Mouse (Mus musculus): ENCODE data around the gene Paxx.

Gene Paxx

DNA sequence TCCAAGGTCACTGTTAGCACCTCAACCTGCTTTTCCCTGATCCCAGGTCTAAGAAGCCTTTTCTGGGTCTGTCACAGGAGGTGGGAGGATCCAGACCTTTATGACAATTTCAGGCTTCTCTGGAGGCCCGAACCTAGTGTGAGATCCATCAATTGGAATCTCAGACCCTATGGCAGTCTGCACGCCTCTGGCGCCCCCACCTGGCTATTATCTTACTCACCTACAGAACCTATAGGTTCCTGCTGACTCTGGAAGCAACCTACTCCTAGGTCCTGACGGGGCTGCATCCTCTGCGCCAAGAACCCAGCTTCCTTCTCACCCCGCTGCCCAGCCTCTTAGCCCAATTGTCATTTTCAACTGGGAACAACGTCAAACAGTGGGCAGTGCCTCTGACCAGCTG lies 22.1 kb upstream of the Paxx start:
- in situ Hi-C loops (cut with MboI, MseI): no loop called here

DNA sequence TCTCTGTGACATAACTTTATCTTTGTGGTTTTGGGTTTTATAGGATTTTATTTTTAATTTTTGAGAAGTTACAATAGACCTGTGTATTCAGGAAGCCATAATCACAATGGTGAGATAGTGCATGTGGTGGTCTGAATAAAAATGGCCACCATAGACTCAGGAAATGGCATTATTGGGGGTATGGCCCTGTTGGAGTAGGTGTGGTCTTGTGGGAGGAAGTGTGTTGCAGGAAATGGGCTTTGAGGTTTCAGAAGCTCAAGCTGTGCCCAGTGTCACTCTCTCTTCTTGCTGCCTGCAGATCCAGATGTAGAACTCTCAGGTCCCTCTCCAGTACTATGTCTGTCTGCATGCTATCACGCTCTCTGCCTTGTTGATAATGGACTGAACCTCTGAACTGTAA lies 19.6 kb upstream of the Paxx start:
- in situ Hi-C loops (cut with MboI, MseI): no loop called here

DNA sequence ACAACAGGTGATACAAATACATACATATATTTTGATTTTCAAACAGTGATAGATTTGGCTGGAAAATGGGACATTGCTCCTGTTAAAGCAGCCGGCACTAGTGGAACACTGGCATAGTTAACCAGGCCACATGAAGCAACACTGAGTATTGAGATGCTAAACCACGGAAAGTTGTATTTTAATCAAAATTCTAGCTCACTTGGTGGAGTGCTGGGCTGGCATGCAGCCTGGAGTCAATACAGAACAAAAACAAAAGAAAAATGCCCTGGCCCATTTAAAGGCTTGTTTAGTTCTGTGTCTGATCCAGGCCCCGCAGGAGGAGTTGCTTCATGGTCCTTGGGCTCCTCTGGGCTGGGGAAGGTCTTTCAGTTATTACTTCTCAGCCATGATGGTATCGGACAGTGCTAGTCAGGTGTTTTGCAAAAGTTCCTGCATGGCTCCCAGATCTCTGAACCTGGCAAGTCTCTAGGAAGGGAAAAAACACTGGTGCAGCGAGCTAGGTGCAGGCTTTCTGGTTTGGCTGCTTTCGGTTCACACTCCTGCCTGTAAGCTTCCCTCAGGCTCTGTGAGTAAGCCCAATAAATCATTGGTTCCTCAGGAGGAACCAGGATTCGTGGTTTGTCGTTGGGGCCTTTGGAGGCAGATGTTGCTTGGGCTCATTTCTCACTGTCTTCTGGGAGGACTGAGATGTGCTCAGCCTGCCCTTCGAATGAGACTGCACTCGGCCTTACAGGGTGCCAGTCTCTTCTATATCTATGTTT lies 18.8 kb upstream of the Paxx start:
- in situ Hi-C loops (cut with MboI, MseI): no loop called here

DNA sequence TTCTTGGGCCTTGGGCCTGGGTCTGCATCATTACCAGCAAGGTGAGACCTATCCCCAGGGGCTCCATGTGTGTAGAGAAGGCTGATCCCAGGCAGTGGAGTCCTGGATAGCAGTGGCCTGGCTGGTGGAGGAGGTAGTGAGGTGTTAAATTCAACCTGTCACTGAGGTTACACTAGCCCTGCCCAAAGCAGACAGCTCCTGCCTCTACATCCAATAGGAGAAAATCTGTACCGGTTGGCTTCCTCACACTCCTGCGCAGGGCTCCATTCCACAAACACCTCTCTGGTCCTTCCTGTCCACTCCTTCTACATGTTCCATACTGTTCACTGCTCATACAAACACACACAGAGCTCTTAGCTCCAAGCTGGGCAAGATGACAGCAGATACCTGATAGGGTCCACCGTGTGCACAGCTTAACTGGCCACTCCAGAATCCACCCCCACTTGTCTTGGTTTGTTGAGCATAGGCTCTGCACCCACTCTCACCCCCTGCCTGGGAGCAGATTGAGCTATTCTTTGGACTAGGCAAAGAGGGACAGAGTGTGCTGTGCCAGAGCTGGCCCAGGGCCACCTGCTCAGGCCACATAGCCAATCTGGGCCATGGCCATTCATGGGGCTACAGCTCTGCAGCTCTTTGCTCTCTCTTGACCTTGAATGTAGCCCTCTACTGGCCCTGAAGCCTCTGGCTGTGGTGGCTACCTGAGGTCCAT lies 17.2 kb upstream of the Paxx start:
- in situ Hi-C loops (cut with MboI, MseI): no loop called here

DNA sequence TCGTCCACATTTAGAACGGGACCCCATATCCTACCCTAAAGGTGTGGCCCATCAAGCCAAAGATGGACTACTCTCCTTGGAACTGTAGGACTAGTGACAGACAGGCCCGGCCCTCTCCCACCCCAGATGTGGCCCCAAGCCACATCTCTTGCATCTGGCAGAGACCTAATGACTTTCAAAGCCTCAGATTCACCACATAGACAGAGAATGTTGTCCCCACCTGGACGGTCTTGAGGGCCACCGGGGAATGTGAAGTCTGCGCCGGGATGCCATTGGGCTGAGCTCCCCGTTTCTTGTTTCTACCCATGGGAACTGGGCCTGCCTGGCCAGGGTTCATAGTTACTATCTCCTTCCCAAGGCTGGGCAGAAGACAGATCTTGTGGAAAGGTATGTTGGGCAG lies 16.6 kb upstream of the Paxx start:
- in situ Hi-C loops (cut with MboI, MseI): no loop called here

DNA sequence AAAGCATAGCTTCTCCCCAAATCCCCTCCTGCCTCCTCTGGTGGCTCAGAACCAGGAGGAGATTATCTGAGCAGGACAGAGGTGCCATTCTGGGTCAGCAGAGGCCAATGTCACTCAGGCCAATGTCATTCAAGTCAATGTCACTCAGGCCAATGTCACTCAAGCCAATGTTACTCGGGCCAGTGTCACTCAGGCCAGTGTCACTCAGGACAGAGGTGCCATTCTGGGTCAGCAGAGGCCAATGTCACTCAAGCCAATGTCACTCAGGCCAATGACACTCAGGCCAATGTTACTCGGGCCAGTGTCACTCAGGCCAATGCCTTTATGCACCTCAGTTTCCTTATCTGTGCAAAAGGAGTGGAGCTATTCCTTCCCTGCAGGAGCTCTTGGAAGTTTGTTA lies 11.7 kb upstream of the Paxx start:
- in situ Hi-C loops (cut with MboI, MseI): no loop called here

DNA sequence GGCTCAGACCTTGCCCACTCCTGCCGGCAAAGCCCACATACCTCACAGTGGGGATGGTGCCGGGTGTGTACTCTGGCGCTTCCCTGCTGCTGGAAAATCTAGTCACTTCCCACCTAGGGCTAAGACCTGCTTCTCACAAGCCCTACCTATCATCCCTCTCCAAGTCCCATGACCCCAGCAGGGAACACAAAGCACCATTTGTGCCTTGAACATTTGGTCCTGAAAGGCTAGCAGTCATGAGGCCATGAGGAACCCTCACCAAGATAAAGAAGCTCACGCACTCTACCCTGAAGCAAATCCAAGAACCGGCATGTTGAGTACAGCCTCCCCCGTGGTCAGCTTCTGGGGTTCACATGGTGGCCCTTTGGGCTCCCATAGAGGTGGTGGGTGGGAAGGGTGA lies 9.1 kb upstream of the Paxx start, which contains the start of gene Ptgds:
Ptgds (minus strand) TSS at position 78 of the 400 bp plus-strand sequence.
- in situ Hi-C loops (cut with MboI, MseI): no loop called here

DNA sequence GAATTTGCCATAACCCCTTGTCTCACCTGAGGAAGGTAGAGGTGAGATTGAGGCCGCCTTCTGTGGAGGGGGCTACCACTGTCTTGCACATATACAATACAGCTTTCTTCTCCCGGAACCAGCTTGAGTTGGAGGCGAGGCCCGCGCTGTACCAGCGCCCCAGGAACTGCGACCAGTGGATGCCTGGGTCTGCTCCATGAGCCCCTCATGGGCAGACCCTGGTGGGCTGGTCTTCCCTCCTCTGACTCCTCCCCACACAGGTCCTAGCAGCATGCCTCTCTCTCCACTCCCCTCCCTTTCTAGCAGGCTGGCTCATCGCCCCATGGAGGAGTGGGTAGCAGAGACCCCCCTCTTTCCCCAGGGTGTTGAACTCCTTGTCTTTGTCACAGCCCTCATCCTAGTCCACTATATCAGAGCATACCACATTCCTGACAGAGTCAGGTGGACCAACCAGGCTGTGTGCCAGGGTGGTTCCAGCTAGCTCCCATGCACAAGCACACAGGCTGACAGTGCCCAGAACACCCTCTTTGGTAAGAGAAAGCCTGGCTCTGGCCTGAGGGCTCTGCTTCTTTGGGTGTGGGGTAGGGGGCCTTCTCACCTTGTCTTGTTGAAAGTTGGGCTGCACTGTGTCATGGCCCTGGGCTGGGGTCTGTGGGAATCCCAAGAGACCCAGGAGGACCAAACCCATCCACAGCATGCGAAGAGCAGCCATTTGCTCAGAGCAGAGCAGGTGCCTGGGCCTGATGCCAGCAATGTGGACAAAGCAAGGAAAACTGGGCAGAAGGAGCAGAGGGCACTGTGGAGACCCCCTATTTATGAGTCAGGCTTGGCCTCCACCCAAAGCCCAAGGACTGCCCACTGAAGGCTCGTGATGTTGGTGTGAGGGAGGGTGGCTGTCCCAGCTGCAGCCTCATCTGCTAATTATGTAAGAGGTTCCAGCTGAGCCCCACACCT lies 8.3 kb upstream of the Paxx start:
- in situ Hi-C loops (cut with MboI, MseI): no loop called here

DNA sequence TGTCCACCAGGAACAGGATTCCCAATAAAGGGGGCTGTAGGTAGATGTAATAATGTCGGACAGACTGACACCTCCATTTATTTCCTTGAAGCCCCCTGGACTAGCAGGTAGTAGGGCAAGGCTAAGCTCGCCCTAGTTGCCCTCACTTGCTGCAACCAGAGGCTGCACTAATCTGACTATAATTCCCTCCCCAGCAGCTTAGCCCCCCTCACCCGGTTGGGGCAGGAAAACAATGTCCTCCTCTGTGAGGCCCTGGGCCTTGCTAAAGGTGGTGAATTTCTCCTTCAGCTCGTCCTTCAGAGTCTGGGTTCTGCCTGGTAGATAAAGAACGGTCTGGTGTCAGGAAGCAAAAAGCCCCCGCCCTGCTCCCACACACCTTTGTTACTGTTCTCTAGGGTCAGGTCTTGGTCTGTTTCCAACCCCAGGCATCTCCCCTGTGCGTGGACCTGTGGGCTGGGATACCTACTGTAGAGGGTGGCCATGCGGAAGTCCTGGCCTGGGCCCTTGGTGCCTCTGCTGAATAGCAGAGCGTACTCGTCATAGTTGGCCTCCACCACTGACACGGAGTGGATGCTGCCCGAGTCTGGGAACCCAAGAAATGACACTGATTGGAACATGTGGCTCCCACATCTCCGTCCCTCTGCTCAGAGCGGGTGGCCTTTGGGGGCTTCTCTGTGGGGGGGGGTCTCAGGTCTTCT lies 6.9 kb upstream of the Paxx start:
- in situ Hi-C loops (cut with MboI, MseI): no loop called here

DNA sequence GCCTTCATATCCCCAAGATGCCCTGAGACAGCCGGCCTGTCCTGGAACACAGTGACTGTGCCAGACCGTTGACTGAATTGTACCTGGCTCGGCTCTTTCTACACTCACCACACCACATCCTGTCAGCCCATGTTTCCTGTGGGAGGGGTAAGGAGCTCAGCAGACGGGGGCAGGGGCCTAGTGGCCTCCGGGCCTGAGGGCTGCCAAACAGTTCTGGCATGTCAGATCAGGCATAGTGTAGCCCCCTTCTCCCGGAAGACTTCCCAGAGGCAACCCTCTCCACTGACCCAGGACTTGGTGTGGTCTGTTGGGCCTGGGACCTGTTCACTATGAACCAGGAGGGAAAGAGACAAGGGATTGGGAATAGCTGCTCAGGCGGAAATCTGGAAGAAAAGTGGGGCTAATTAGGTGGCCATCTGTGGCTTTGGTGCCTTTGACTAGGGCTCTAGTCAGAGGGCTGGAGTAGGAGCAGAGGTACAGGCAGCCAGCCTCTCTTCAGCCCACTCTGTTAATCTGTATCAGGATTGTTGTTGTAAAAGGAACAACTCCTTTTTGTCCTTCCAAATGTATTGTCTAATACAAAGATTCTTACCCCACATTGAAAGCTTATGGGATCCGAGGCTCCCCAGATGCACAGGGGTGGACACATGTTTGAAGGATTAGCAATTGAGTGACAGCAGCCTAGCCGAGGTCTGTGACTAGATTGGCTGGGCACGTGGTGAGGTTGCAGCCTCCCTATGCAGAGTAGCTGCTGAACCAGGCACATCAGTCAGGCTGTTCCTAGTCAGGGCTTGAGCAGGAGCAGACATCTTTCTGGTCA lies 5.1 kb upstream of the Paxx start:
- in situ Hi-C loops (cut with MboI, MseI): no loop called here

DNA sequence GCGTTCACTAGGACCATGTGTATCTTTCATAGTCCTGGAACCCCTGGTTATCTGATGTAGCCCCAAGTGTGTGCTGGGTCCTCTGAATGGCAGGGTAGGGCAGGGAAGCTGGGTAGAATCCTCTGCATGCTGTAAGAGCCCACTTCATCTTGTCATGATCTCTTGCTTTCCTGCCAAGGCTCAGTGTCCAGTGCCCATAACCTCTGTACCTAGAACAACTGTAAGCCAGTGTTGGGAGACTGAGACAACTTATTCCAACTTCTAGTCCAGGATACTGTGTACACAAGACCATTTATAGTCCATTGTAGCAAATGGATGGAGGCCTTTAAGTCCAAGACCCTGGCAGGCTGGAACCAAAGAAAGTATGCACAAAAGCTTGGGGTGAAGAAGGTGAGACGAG lies 4.4 kb upstream of the Paxx start:
- in situ Hi-C loops (cut with MboI, MseI): no loop called here

DNA sequence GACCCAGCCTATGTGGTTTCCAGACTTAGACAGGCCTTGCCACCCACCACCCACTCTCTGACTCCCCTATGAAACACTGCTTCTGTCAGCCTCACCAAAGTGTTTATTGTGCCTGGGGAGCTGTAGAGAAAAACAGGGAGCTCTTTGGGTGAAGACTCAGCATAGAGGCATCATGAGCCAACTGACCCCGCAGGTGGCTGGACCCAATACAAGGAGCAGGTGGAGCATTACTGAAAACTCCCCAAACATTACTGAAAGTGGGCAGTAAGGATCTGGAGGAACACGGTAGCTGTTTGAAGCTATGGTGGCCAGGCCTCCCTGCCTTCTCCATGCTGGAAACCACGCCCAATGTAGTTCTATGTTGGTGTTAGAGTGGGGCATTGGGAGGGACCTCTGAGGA lies 2.7 kb upstream of the Paxx start:
- in situ Hi-C loops (cut with MboI, MseI): no loop called here

DNA sequence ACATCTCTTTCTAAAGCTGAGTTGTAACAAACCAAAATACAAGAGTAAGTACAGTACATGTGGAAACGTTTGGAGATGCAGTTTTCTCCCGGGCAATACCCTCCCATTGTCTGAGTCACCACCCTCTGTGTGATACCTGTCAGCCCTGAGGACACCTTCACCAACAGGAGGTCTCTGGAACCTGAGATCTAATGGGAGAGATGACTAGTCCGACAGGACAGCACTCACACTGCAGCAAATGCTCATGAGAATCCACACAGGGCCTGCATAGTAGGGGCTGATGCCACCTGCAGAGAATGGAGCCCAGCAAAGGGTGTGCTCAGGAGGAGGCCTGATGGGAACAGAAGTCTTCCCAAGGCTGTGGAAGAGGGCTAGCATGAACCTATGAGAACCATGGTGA lies 513 bp upstream of the Paxx start:
- in situ Hi-C loops (cut with MboI, MseI): no loop called here

DNA sequence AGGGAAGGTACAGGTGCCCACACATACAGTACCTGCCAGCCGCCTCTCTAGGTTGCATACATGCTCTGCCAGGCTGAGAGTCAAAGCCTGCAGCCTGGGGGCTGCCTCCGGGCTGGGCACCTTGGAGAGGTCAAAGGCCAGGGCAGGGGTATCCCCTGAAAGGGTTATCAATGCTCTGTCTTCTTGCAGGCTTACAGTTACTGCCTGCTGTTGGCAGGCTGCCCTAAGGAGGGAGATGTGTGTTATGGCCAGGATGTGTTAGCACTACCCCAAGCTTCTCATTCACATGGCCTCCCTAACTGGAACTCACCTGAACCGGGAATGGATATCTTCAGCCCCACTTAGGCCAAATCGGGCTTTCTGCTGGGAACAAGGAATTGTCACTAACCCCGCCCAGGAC lies 759 bp downstream of the Paxx start:
- in situ Hi-C loops (cut with MboI, MseI): no loop called here

DNA sequence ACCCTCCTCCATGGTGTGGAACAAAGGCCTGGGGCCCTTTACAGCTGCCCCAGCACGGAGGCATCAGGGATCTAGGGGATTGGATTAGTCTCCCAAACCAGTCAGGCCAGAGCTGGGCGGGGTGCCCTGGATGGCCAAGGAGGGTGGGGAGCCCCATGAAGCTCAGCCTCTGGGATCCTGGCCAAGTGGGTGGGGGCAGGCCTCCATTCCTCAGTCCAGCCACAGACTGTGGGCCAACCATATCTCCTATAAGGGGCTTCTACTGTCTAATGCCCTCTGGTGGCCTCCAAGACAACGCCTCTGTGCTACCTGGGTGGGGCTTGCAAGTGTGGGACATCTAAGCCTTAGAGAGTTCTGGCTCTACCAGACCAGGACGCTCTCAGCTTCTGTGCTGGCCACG lies 2.0 kb downstream of the Paxx start:
- in situ Hi-C loops (cut with MboI, MseI): no loop called here

DNA sequence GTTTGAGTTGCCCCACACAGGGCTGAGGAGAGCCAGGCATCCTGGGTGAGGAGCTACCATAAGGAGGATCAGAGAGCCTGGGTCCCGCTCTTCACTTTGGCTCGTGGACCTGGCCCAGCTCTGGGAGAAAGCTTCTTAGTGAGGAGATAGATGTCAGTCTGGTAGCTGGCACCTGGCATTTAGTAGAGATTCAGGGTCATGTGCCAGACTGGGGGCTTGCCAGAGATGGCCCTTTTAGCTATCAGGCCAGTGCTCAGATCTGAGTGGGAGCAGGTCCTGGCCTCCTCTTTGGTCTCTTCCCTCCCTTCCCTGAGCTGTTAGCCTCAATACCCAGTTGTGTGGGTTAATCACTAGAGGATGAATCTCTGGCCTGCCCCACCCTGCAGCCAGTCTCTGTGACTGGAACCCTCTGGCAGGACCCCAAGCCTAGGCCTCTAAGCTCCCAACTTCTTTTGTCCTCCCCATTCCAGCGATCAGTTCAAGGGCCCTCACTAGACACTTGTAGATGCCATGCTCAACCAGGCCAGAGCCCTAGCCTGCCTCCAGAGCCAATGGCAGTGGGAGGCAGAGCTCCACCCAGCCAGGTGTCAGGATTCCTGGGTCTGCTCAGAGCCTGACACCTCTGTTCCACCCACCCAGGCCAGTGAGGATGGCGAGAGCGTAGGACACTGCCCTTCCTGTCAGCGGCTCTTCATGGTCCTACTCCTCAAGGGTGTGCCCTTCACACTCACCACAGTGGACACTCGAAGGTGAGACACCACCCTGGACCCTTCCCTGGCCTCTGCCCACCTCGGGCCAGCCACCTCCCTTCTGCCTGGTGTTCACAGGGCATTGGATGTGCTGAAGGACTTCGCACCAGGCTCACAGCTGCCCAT lies 3.6 kb downstream of the Paxx start:
- in situ Hi-C loops (cut with MboI, MseI): no loop called here

DNA sequence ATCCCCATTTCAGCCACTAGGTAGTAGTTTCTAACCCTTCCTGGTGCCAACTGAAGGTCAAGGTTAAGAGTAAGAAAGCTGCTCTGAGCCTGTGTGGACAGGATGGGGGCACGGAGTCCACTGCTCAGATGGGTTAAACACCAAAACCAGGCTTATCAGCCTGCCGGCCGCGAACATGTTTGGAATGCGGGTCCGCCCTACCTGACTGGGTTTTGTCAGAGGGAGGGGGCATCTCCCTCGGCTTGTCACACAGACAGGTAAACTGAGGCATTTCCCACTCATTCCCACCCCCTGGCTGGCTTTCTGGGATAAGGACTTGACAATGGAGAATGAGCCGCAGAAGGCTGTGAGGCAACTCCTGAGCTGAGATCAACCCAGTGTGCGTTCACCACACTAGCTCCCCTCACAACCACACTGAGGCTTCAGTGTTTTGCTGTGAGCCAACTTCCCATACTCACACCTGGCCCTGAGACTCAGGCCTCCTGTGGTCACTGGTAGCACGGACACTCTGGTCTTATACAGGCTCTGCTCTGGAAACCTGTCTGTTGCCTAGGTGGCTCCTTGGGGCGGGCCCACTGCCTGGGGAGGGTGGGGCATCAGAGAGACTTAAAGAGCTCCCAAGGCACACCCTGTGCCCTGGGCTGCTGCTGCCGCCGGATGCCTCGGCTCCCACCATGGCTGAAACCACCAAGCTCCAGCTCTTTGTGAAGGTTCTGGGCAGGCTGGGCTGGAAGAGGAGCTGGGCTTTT lies 4.5 kb downstream of the Paxx start, which contains the start of gene Clic3:
Clic3 (plus strand) TSS at position 634 of the 749 bp plus-strand sequence.
- in situ Hi-C loops (cut with MboI, MseI): no loop called here

DNA sequence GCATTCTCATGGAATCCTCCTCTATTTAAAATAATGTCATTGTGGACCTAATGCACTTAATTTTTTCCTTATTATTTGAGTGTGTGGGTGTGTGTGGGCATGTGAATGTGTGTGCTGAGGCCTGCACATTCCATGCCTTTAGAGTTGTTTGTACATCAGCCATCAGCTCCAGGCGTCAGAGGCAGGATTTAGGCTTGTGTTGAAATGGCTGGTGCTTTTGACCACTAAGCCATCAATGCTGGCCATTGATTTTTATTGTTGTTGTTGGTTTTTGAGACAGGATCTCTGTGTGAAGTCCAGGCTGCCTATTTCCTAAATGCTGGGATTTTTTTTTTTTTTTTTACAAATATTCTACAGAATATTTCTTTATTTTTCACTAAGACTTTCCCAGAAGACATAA lies 7.9 kb downstream of the Paxx start:
- in situ Hi-C loops (cut with MboI, MseI): no loop called here

Data from T-helper 2 cell (primary cell).